Comparison of ENCODE assay signal across 16 mouse cellular contexts in genomic region chr6:31771916-31772315, GRCm38 (mm10).
"Had no signal": no experiment of that assay in that cellular context is flagged by ENCODE, and none has a peak within 500 bp of the region (broad histone marks: within the 10 kb centered on the region; RNA-seq: fewer than 3 reads in every experiment).

No protein-coding gene starts in this region.

- DNase-seq: retina, postnatal 1 day; right cerebral cortex, adult 18-20 months; right cerebral cortex, postnatal 14 days; right cerebral cortex, postnatal 25 days; right cerebral cortex, postnatal 4 days; spleen, adult 18-20 months; thymus, adult 18-20 months; thymus, adult 2 months; thymus, postnatal 14 days; thymus, postnatal 25 days; thymus, postnatal 36 days; thymus, postnatal 4 days had no signal

- H3K27ac ChIP-seq: neural tube, embryonic 13.5 days; neural tube, embryonic 15.5 days; stomach, embryonic 15.5 days; stomach, postnatal 0 days had no signal

- H3K4me3 ChIP-seq: neural tube, embryonic 13.5 days; neural tube, embryonic 15.5 days; stomach, embryonic 15.5 days had no signal
